Mouse (Mus musculus) cerebellum, adult 11 months (tissue): ENCODE data around the gene Ube2b.

ENCODE experiments used
- DNase-seq: peaks from one replicate; pipeline ENCODE4 v3.0.0; 2022

The Ube2b gene

GRCm38 (mm10) chr11:52000290-52000962 lies at the start of gene Ube2b:
TSS of gene Ube2b (minus strand) at chr11:52000762.
- peak; percentile 95 for DNase-seq

GRCm38 (mm10) chr11:52046446-52047165 lies 46.0 kb upstream of the Ube2b start:
- no peak for DNase-seq

- DNase-seq, result no peak
Observed at GRCm38 (mm10) chr11:52044156-52044555, 43.6 kb upstream of the Ube2b start.

- no peak for DNase-seq
Observed at GRCm38 (mm10) chr11:52043224-52043623, 42.7 kb upstream of the Ube2b start.

- DNase-seq, result no peak
Observed at GRCm38 (mm10) chr11:52037659-52038058, 37.1 kb upstream of the Ube2b start.

GRCm38 (mm10) chr11:52035905-52036304 lies 35.3 kb upstream of the Ube2b start:
- no peak for DNase-seq

- no peak for DNase-seq
Observed at GRCm38 (mm10) chr11:52033953-52034352, 33.4 kb upstream of the Ube2b start.

- DNase-seq, result no peak
Observed at GRCm38 (mm10) chr11:52032356-52032755, 31.8 kb upstream of the Ube2b start.

- no peak for DNase-seq
Observed at GRCm38 (mm10) chr11:52018217-52018616, 17.7 kb upstream of the Ube2b start.

- no peak for DNase-seq
Observed at GRCm38 (mm10) chr11:52011541-52011940, 11.0 kb upstream of the Ube2b start.

GRCm38 (mm10) chr11:52011011-52011410 lies 10.4 kb upstream of the Ube2b start:
- no peak for DNase-seq

- DNase-seq, result no peak
Observed at GRCm38 (mm10) chr11:52005586-52005985, 5.0 kb upstream of the Ube2b start.

GRCm38 (mm10) chr11:52003772-52004528 lies 3.4 kb upstream of the Ube2b start, which contains the start of gene Cdkl3:
TSS of gene Cdkl3 (plus strand) at chr11:52004221.
- peak; percentile 86 for DNase-seq

- DNase-seq, result no peak
Observed at GRCm38 (mm10) chr11:52003505-52003771, 2.9 kb upstream of the Ube2b start.

GRCm38 (mm10) chr11:52002842-52003504 lies 2.4 kb upstream of the Ube2b start:
- no peak for DNase-seq

GRCm38 (mm10) chr11:52001861-52002260 lies 1.3 kb upstream of the Ube2b start:
- DNase-seq, result peak; percentile 23

GRCm38 (mm10) chr11:52001341-52001740 lies 779 bp upstream of the Ube2b start:
- DNase-seq, result peak; percentile 28

- DNase-seq, result peak; percentile 60
Observed at GRCm38 (mm10) chr11:51999611-52000289, 812 bp downstream of the Ube2b start.

GRCm38 (mm10) chr11:51971644-51972043 lies 28.9 kb downstream of the Ube2b start:
- no peak for DNase-seq

- no peak for DNase-seq
Observed at GRCm38 (mm10) chr11:51969511-51969910, 31.1 kb downstream of the Ube2b start.

- DNase-seq, result no peak
Observed at GRCm38 (mm10) chr11:51968896-51969295, 31.7 kb downstream of the Ube2b start.
